Mouse (Mus musculus) neutrophil, adult 5-6 weeks (primary cell): ENCODE data around the gene Rfk. TPM values are rescaled to one million over a fixed set of nuclear protein-coding genes. Genes with fewer than 3 reads are reported as not detected.

Experiments
- ATAC-seq: fragments of 151-379, 151-347 bp; 2 replicates; pipeline ENCODE4 v1.8.0; 2017; ENCODE audit warnings: mild to moderate bottlenecking, moderate TSS enrichment; ENCODE audit not compliant: insufficient number of reproducible peaks, poor library complexity, low FRiP score, severe bottlenecking; ENCODE audit errors: extremely low read depth
- total RNA-seq: library from RNA; stranded (forward); fragments of 200-1000 nt; gene quantifications from 2 replicates; pipeline ENCODE4 v1.2.3, GENCODE M21; 2017

Gene Rfk
- total RNA-seq, 1 experiment from 2014 or later, result 55.7 TPM

- no peak for ATAC-seq
These were observed 15.0 kb upstream of the Rfk start for GRCm38 (mm10) chr19:17378845-17379244.

GRCm38 (mm10) chr19:17380549-17380948, 13.3 kb upstream of the Rfk start:
- no peak for ATAC-seq

- no peak for ATAC-seq
These were observed 10.9 kb upstream of the Rfk start for GRCm38 (mm10) chr19:17382807-17383397.

- ATAC-seq, result no peak
These were observed 8.8 kb upstream of the Rfk start for GRCm38 (mm10) chr19:17385022-17385421.

GRCm38 (mm10) chr19:17385426-17385825, 8.4 kb upstream of the Rfk start:
- no peak for ATAC-seq

GRCm38 (mm10) chr19:17386424-17386823, 7.4 kb upstream of the Rfk start:
- ATAC-seq, result no peak

GRCm38 (mm10) chr19:17388404-17388803, 5.4 kb upstream of the Rfk start:
- ATAC-seq, result peak; percentile 58; the same call in 1 of the 2 replicates

GRCm38 (mm10) chr19:17392866-17393265, 977 bp upstream of the Rfk start:
- ATAC-seq, result no peak

GRCm38 (mm10) chr19:17396802-17397201, 3.0 kb downstream of the Rfk start:
- no peak for ATAC-seq

GRCm38 (mm10) chr19:17397922-17398321, 4.1 kb downstream of the Rfk start:
- ATAC-seq, result no peak

- ATAC-seq, result no peak
These were observed 6.1 kb downstream of the Rfk start for GRCm38 (mm10) chr19:17399965-17400364.

GRCm38 (mm10) chr19:17400571-17400970, 6.7 kb downstream of the Rfk start:
- no peak for ATAC-seq

- no peak for ATAC-seq
These were observed 9.3 kb downstream of the Rfk start for GRCm38 (mm10) chr19:17403175-17403574.

GRCm38 (mm10) chr19:17406823-17407222, 13.0 kb downstream of the Rfk start:
- no peak for ATAC-seq

GRCm38 (mm10) chr19:17408591-17408990, 14.7 kb downstream of the Rfk start:
- ATAC-seq, result no peak

GRCm38 (mm10) chr19:17409351-17409750, 15.5 kb downstream of the Rfk start:
- no peak for ATAC-seq

GRCm38 (mm10) chr19:17410465-17411065, 16.7 kb downstream of the Rfk start:
- no peak for ATAC-seq

GRCm38 (mm10) chr19:17412915-17413459, 19.1 kb downstream of the Rfk start:
- ATAC-seq, result no peak

- ATAC-seq, result no peak
These were observed 24.0 kb downstream of the Rfk start for GRCm38 (mm10) chr19:17417855-17418254.

GRCm38 (mm10) chr19:17423306-17423705, 29.5 kb downstream of the Rfk start:
- ATAC-seq, result no peak
